Mouse (Mus musculus): ENCODE measurements around the gene Bcorl1. TPM values are rescaled to one million over a fixed set of nuclear protein-coding genes. Genes with fewer than 3 reads are reported as not detected.
A peak's percentile ranks its signal among the peaks of the same experiment; 100 is the strongest.

The Bcorl1 gene
- 10 to 100 TPM in 1 of 2 experiments, 1 to 10 TPM in 1; 9.4 to 11.5 TPM for total RNA-seq (2021)
- polyA plus RNA-seq (2012; rRNA removed) = 3.6 and 5.2 TPM in 2 replicates
- long read RNA-seq, partial matches to known transcripts = 0 of 2 reads
- long read RNA-seq, other reads (novel, unspliced or antisense) = 2 of 2 reads

DNA sequence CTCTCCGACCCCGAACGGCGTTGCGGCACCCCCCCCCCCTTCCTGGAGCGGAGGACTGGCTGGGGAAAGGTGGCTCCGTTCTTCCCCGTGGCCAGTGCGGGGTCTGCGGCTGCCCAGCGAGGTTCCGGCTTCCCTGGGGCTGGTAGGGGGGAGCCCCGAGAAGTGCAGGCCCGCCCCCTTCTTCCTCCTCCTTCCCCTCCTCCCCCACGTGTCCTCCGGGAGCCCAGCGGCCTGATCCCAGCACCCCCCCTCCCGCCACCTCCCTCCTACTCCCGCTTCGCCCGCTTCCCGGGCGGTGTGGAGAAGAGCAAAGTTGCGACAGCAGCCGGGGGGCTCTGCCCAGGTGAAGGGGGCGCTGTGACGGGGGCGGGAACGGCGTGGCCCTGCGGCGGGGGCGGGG lies at the start of gene Bcorl1:
Bcorl1 (plus strand) TSS at position 218 of the 400 bp plus-strand sequence.
- DNase-seq = peak; percentile 79

GRCm38 (mm10) chrX:48291413-48291812 lies 49.7 kb upstream of the Bcorl1 start:
- no peak for DNase-seq

DNA sequence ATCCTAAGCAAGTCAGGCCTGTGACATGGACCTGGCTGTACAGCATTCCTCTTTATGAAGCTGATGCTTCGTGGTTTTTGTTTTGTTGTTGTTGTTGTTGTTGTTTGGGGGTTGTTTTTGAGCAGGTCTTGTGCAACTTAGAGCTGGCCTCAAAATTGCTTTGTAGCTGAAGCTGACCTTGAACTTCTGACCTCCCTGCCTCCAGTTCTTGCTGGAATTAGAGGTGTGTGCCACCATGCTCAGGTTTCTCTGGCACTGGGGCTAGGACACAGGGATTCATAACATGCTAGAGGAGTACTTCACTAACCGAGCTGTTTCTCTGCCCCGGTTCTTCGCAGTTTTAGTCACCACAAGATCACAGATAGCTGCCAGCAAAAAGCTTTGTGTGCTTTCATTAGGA lies 35.8 kb upstream of the Bcorl1 start:
- no peak for DNase-seq

DNA sequence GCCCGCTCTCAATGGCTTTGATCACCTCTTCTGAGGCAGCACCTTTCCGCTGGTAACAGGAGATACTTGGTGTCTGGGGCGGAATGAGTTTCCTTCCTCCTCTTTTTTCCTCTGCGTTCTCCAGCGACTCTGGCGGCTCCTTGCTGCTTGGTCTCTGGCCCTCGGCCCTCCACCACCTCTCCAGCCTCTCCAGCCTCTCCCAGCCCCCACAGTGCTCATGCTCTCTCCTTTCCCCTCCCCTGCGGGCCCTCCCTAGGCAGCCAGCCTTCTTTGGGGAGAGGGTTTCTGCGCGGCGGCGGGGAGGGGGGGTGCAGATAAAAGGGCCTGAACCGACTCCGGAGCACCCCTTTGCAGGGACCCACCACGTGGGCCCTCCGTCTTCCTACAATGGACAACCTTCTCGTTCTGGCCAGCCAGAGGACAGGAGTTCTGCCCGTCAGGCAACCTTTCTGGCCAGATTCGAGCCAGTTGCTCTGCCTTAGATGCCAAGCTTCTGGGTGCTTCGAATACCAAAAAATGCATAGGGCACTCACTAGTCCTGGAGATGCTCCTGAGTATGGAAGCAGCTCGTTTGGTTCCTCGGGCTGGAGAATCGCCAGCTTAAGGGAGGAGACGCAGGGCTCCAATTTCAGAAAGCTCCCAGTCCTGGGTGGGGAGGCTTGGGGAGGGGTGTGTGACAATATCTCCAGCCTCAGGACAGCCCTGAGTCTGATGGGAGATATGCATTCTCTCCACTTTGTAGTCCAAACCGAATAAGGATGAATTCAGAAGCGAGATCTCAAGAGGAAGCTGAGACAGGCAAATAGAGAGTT lies 30.2 kb upstream of the Bcorl1 start:
- DNase-seq = no peak

DNA sequence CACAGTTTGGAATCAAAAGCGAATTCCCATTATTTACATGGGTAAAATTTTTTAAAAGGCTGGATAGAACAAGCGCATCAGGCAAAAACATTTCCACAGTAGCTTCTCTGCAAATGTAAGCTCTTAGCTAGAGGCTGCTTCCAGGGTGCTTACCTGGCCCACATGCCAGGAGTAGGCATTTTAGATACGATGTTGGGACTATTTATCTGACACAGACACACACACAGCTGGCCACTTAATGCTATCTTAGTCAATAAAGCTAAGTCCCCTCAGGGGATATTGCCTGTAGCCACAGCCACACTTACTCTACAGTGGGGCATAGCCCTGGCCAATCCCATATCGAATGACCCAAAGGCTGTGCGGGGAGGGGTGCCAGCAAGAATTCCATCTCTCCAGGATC lies 29.4 kb upstream of the Bcorl1 start:
- DNase-seq = no peak

- DNase-seq = peak; percentile 93
These were observed 26.6 kb upstream of the Bcorl1 start for GRCm38 (mm10) chrX:48314530-48315079.

- no peak for DNase-seq
These were observed 23.7 kb upstream of the Bcorl1 start for GRCm38 (mm10) chrX:48317444-48317843.

- DNase-seq = peak; percentile 13
These were observed 23.0 kb upstream of the Bcorl1 start for GRCm38 (mm10) chrX:48318194-48318593.

DNA sequence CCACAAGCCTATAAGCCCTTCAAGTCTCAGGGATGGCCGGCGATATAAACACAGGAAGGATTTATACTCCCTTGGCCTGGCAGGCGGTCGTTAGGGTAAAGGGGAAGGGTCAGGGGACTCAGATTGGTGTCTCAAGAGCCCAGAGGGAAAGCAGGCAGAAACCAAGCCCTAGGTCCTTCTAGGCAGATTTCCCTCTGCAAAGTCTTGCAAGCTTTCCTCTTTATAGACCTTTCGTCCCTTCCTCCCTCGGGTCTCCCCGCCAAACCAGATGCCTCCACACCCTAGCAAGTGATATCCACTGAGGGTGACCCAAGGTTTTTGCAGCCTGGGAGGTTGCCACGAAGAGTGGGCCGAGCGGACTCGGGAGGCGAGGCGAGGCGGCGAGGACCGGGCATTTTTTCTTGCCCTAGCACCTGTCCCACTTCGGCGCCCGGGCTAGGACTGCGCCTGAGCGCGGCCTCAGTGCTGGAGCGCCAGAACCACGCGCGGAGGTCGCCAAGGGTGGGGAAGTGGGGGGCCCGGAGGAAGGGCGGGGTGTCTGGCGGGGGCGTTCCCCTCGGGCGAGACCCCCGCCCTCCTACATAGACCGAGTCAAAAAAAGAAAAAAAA lies 613 bp upstream of the Bcorl1 start:
- DNase-seq = peak; percentile 36

GRCm38 (mm10) chrX:48341621-48342161 lies 533 bp downstream of the Bcorl1 start:
- peak; percentile 88 for DNase-seq

- DNase-seq = no peak
These were observed 1.6 kb downstream of the Bcorl1 start for GRCm38 (mm10) chrX:48342731-48343130.

GRCm38 (mm10) chrX:48343461-48343952 lies 2.3 kb downstream of the Bcorl1 start:
- DNase-seq = peak; percentile 93

- DNase-seq = no peak
These were observed 2.9 kb downstream of the Bcorl1 start for GRCm38 (mm10) chrX:48343966-48344642.

DNA sequence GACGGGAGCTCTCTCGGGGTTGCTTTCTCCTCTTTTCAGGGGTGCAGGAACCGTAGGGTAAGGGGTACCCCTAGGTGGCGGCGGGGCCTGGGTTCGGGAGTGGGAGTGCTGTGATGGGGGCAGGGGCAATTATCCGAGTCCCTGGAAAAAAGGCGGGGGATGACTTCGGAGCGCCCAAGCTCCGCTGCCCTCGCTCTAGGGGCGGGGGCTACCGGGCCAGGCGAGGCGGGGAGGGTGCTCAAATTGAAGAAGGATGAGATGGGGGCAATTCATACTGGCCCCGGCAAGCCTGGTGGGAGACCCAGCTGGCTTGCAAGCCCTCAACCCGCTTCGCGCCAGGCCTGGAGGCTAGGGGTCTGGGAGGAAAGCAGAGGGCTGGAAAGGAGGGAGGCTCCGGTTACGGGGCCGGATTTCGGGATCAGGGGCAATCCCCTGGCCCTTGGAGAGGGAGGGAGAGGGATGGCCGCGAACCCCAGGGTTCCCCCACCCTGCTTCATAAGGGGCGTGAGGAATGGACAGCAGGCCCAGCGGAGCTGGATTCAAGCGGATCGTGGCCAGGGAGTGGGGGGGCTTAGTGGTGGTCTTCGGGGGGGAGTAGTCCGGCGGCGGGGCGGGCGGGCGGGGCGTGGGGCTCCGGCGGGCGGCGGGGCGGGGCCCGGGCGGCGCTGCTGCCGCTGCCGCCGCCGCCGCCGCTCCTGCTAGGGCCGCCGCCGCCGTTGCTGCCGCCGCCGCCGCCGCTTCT lies 3.7 kb downstream of the Bcorl1 start:
- DNase-seq = peak; percentile 26

- peak; percentile 43 for DNase-seq
These were observed 4.3 kb downstream of the Bcorl1 start for GRCm38 (mm10) chrX:48345385-48345932.

DNA sequence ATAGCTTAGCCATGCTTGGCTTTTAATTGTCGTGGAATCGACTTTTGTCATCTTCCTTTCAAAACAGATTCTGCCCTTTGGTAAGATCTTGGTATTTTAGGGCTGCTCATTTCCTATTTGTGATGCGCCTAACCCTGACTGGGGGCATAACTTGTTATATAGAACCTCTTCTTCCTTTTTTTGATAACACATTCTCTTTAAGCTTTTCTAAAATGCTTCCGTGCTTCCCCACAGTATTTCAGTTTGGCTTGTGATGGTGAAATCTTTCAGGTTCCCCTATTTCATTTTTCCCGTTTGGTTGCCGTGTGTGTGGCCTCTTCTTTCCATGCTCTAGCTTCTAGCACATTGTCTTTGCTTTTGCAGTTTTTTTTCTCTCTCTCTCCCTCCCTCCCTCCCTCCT lies 14.2 kb downstream of the Bcorl1 start:
- DNase-seq = no peak

GRCm38 (mm10) chrX:48365836-48366577 lies 24.8 kb downstream of the Bcorl1 start:
- DNase-seq = no peak

DNA sequence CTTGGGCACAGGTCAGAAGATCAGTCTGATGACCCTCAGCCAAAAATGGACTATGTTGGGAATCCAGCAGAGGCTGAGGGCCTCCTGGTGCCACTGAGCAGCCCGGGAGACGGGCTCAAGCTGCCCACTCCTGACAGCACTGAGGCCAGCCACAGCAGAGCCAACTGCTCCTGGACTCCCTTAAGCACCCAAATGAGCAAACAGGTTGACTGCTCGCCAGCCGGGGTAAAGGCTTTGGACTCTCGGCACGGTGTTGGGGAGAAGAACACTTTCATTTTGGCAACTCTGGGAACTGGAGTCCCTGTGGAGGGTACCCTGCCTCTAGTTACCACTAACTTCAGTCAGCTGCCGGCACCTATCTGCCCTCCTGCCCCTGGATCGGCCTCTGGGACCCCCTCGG lies 26.7 kb downstream of the Bcorl1 start:
- peak; percentile 27 for DNase-seq

GRCm38 (mm10) chrX:48383643-48384042 lies 42.5 kb downstream of the Bcorl1 start:
- DNase-seq = peak; percentile 52

- no peak for DNase-seq
These were observed 44.8 kb downstream of the Bcorl1 start for GRCm38 (mm10) chrX:48385927-48386326.

All from adrenal gland, adult 2 months (tissue).